Mouse (Mus musculus) olfactory bulb, adult 2 months (tissue): ENCODE measurements around the gene Syt8.

Experiments used
- CTCF ChIP-seq: fragments of 200-500 bp; IDR thresholded peaks from 2 replicates; pipeline ENCODE4 v1.5.1; 2012; ENCODE audit warnings: low read depth, mild to moderate bottlenecking, low read length, moderate library complexity; ENCODE audit not compliant: insufficient read depth
- POLR2A ChIP-seq: fragments of 200-500 bp; IDR thresholded peaks from 2 replicates; pipeline ENCODE4 v1.6.1; 2012; ENCODE audit warnings: mild to moderate bottlenecking, low read depth, low read length, moderate library complexity; ENCODE audit not compliant: insufficient read depth

GRCm38 (mm10) chr7:142484780-142485179, 50.1 kb downstream of the Syt8 start:
- TF ChIP-seq POLR2A (no peak), CTCF (no peak)
